Mouse (Mus musculus) forebrain, embryonic 15.5 days (tissue): ENCODE data around the gene AC131692.1. TPM values are rescaled to one million over a fixed set of nuclear protein-coding genes. Genes with fewer than 3 reads are reported as not detected.
A peak's percentile ranks its signal among the peaks of the same experiment; 100 is the strongest.

ENCODE experiments used
- ATAC-seq: fragments of 200-750 bp; cut with Nextera tagmentation; replicated peaks from 2 replicates; pipeline ENCODE4 v1.8.0; 2017; ENCODE audit warnings: mild to moderate bottlenecking, moderate TSS enrichment, moderate library complexity
- H3K27ac ChIP-seq: fragments of 300-500 bp; sonication (generic); replicated peaks from 2 replicates; pipeline ENCODE4 v1.5.1; 2015; ENCODE audit warnings: mild to moderate bottlenecking, inconsistent platforms
- H3K27me3 ChIP-seq: fragments of 300-500 bp; sonication (generic); 2 replicates; pipeline ENCODE4 v1.6.1; 2015; ENCODE audit warnings: inconsistent platforms
- H3K36me3 ChIP-seq: fragments of 300-500 bp; sonication (generic); 2 replicates; pipeline ENCODE4 v1.6.1; 2015; ENCODE audit warnings: mild to moderate bottlenecking, inconsistent platforms
- H3K4me1 ChIP-seq: fragments of 300-500 bp; sonication (generic); 2 replicates; pipeline ENCODE4 v1.6.1; 2015; ENCODE audit warnings: inconsistent platforms
- H3K4me2 ChIP-seq: fragments of 300-500 bp; sonication (generic); replicated peaks from 2 replicates; pipeline ENCODE4 v1.6.1; 2015; ENCODE audit warnings: mild to moderate bottlenecking, inconsistent platforms
- H3K4me3 ChIP-seq: fragments of 300-500 bp; sonication (generic); 2 replicates; pipeline ENCODE4 v1.5.1; 2015; ENCODE audit warnings: mild to moderate bottlenecking, inconsistent platforms
- H3K9ac ChIP-seq: fragments of 300-500 bp; sonication (generic); replicated peaks from 2 replicates; pipeline ENCODE4 v1.6.1; 2015; ENCODE audit warnings: mild to moderate bottlenecking, inconsistent platforms
- H3K9me3 ChIP-seq: fragments of 300-500 bp; sonication (generic); 2 replicates; pipeline ENCODE4 v1.6.1; 2016; ENCODE audit warnings: inconsistent platforms
- WGBS: fragments of 180-500 bp; shearing (Covaris S2); methylation state at CpG from one replicate; pipeline ENCODE4 v1.1.7; 2015; ENCODE audit warnings: mixed read lengths; 5-methylcytosine and 5-hydroxymethylcytosine counted together
- polyA plus RNA-seq: library from polyadenylated mRNA; unstranded; fragments of >200 nt; fragmentation: Nextera tagmentation; extraction: Ambion mirVana; gene quantifications from 2 replicates; pipeline ENCODE4 v1.2.1, GENCODE M21; 2015

AC131692.1 gene
- polyA plus RNA-seq, result 0.31 and 0.37 TPM in 2 replicates

DNA sequence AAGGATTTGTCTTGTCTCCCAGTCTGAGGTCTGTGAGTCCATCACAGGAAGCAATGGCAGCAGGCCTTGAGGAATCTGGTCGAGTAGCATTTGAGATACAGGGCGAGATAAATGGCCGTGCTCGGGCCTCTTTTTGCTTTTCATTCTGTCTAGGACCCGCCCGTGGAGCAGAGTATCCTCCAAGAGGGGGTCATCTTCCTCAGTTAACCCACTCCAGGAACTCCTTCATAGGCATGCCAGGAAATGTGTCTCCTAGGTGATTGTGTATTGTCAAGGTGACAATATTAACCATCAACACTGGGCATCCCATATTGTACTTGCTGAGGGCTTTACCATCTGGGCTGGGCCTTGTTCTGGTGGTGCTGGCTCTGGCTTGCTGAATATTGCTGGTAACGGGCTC, at the start of gene AC131692.1:
Gene AC131692.1, plus strand, starts transcription at position 301 of the 400 bp plus-strand sequence.
- Histone ChIP-seq H3K9ac (no peak within 1 kb of the TSS), H3K4me3 (no peak within 1 kb of the TSS), H3K36me3 (0 out of 2 replicates have a peak, but pooled peaks cover 3% of the 10 kb centered on the region), H3K27ac (no peak within 1 kb of the TSS), H3K27me3 (no peaks in the 10 kb centered on the region), H3K9me3 (no peaks in the 10 kb centered on the region), H3K4me2 (no peak within 1 kb of the TSS), H3K4me1 (no peaks in the 10 kb centered on the region)
- 94% methylated on average over 7 of the region's 7 CpGs for WGBS
- ATAC-seq, result no peak

- H3K9ac ChIP-seq, result peak overlapping the region; percentile 86
Observed at GRCm38 (mm10) chr19:6045366-6046293, 48.6 kb upstream of the AC131692.1 start.

GRCm38 (mm10) chr19:6046294-6047153, 47.7 kb upstream of the AC131692.1 start, which contains the start of gene Syvn1:
Gene Syvn1, plus strand, starts transcription at chr19:6046576.
- Histone ChIP-seq H3K27ac (peak within 1 kb of the TSS; percentile 100), H3K9me3 (no peaks in the 10 kb centered on the region), H3K9ac (peak within 1 kb of the TSS; percentile 86), H3K4me3 (peak within 1 kb of the TSS; percentile 90), H3K4me1 (peaks cover 22% of the 10 kb centered on the region), H3K4me2 (peak within 1 kb of the TSS; percentile 89), H3K27me3 (no peaks in the 10 kb centered on the region), H3K36me3 (peaks cover 33% of the 10 kb centered on the region)
- ATAC-seq, result peak; percentile 91
- WGBS, result under 1% methylated on average over 65 of the region's 65 CpGs

More at GRCm38 (mm10) chr19:6045366-6046293, 48.6 kb upstream of the AC131692.1 start:
- Histone ChIP-seq H3K36me3 (peaks cover 24% of the 10 kb centered on the region), H3K4me2 (peak overlapping the region; percentile 89), H3K4me3 (peak overlapping the region; percentile 90), H3K4me1 (peaks cover 22% of the 10 kb centered on the region), H3K27me3 (no peaks in the 10 kb centered on the region), H3K27ac (peak overlapping the region; percentile 100), H3K9me3 (no peaks in the 10 kb centered on the region)
- ATAC-seq, result peak; percentile 34
- 17% methylated on average over 20 of the region's 20 CpGs for WGBS

GRCm38 (mm10) chr19:6047154-6047898, 46.9 kb upstream of the AC131692.1 start:
- peaks cover 41% of the 10 kb centered on the region for H3K36me3 ChIP-seq
- WGBS, result 2% methylated on average over 42 of the region's 44 CpGs
- H3K27me3 ChIP-seq, result no peaks in the 10 kb centered on the region
- peak overlapping the region; percentile 86 for H3K9ac ChIP-seq
- peak overlapping the region; percentile 89 for H3K4me2 ChIP-seq
- H3K9me3 ChIP-seq, result no peaks in the 10 kb centered on the region
- ATAC-seq, result peak; percentile 6
- H3K4me1 ChIP-seq, result peaks cover 20% of the 10 kb centered on the region
- H3K27ac ChIP-seq, result peak overlapping the region; percentile 100
- peak overlapping the region; percentile 90 for H3K4me3 ChIP-seq

DNA sequence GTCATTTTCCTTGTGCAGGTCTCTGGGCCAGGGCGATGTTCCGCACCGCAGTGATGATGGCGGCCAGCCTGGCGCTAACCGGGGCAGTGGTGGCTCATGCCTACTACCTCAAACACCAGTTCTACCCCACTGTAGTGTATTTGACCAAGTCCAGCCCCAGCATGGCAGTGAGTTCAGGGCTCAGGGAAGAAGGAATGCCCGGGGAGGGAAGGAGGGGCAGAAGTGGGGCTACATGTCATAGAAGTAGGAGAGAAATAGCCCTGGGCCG, 46.4 kb upstream of the AC131692.1 start:
- H3K27me3 ChIP-seq, result no peaks in the 10 kb centered on the region
- peaks cover 20% of the 10 kb centered on the region for H3K4me1 ChIP-seq
- no peak for ATAC-seq
- H3K9ac ChIP-seq, result peak overlapping the region; percentile 86
- no peaks in the 10 kb centered on the region for H3K9me3 ChIP-seq
- H3K36me3 ChIP-seq, result peaks cover 46% of the 10 kb centered on the region
- H3K27ac ChIP-seq, result no peak overlapping the region
- 83% methylated on average over 8 of the region's 8 CpGs for WGBS
- H3K4me3 ChIP-seq, result peak overlapping the region; percentile 90
- peak overlapping the region; percentile 89 for H3K4me2 ChIP-seq

- no peaks in the 10 kb centered on the region for H3K27me3 ChIP-seq
- no peak overlapping the region for H3K4me2 ChIP-seq
- H3K27ac ChIP-seq, result no peak overlapping the region
- H3K9me3 ChIP-seq, result no peaks in the 10 kb centered on the region
- H3K9ac ChIP-seq, result no peak overlapping the region
- H3K4me3 ChIP-seq, result no peak overlapping the region
- peaks cover 20% of the 10 kb centered on the region for H3K4me1 ChIP-seq
- 89% methylated on average over 11 of the region's 11 CpGs for WGBS
- H3K36me3 ChIP-seq, result peaks cover 56% of the 10 kb centered on the region
- ATAC-seq, result no peak
Observed at GRCm38 (mm10) chr19:6048681-6049410, 45.4 kb upstream of the AC131692.1 start.

- Histone ChIP-seq H3K9ac (no peak overlapping the region), H3K4me2 (no peak overlapping the region), H3K36me3 (peaks cover 75% of the 10 kb centered on the region)
Observed at GRCm38 (mm10) chr19:6052516-6052915, 41.7 kb upstream of the AC131692.1 start.

GRCm38 (mm10) chr19:6054296-6054695, 39.9 kb upstream of the AC131692.1 start:
- peaks cover 69% of the 10 kb centered on the region for H3K36me3 ChIP-seq
- H3K9ac ChIP-seq, result no peak overlapping the region
- H3K4me2 ChIP-seq, result no peak overlapping the region
- peaks cover 23% of the 10 kb centered on the region for H3K4me1 ChIP-seq
- H3K27me3 ChIP-seq, result no peaks in the 10 kb centered on the region
- no peak overlapping the region for H3K4me3 ChIP-seq
- no peak for ATAC-seq
- H3K9me3 ChIP-seq, result no peaks in the 10 kb centered on the region
- H3K27ac ChIP-seq, result no peak overlapping the region
- 91% methylated on average over 5 of the region's 5 CpGs for WGBS

More at GRCm38 (mm10) chr19:6052516-6052915, 41.7 kb upstream of the AC131692.1 start:
- no peak for ATAC-seq
- 91% methylated on average over 7 of the region's 7 CpGs for WGBS
- H3K9me3 ChIP-seq, result no peaks in the 10 kb centered on the region
- H3K27me3 ChIP-seq, result no peaks in the 10 kb centered on the region
- no peak overlapping the region for H3K4me3 ChIP-seq
- H3K27ac ChIP-seq, result no peak overlapping the region
- peaks cover 22% of the 10 kb centered on the region for H3K4me1 ChIP-seq

- H3K9ac ChIP-seq, result peak overlapping the region; percentile 84
- H3K4me3 ChIP-seq, result peak overlapping the region; percentile 87
- H3K9me3 ChIP-seq, result no peaks in the 10 kb centered on the region
- H3K27me3 ChIP-seq, result no peaks in the 10 kb centered on the region
- 43% methylated on average over 4 of the region's 4 CpGs for WGBS
- H3K4me1 ChIP-seq, result peaks cover 30% of the 10 kb centered on the region
- peaks cover 50% of the 10 kb centered on the region for H3K36me3 ChIP-seq
- no peak for ATAC-seq
- peak overlapping the region; percentile 78 for H3K4me2 ChIP-seq
- H3K27ac ChIP-seq, result no peak overlapping the region
Observed at GRCm38 (mm10) chr19:6056696-6057095, 37.5 kb upstream of the AC131692.1 start.

DNA sequence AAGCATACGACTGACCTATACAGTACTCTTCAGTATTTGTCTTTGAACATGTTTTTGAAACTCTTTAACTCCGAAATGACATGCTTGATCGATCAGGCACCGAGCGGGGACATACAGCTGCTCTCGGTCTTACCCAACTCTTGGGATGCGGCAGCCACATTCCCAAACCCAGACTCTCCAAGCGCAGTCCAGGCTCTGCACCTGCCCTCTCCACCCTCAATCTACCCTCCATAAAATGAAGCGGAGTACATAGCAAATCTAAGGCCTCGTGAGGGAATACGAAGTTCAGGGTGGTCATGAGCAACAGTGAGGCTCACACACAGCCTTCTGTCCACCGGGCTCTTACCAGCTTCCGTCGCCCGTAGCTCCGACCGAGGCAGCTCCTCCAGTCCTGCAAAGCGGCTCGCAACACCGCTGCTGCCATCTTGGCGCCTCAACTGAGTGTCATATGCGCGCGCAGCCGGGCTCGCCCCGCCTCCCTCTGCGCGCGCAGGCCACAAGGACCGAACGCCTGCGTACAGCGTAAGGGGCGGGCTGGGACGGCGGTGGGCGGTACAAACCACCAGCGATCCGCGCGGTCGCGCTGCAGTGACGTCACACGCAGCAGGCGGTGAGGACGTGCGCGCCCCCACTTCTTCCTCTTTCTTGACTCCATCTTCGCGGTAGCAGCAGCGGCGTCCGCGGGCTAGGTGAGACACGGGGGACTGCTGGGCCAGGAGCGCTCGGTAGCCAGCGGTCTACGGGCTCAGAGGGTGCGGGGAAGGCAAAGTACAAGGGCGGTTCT, 36.7 kb upstream of the AC131692.1 start, which contains the start of the genes Mrpl49 and Fau:
Gene Mrpl49, minus strand, starts transcription at position 473 of the 784 bp plus-strand sequence.
Gene Fau, plus strand, starts transcription at position 532 of the 784 bp plus-strand sequence.
- Histone ChIP-seq H3K36me3 (peaks cover 42% of the 10 kb centered on the region), H3K4me3 (peak within 1 kb of the TSS; percentile 87), H3K27ac (peak within 1 kb of the TSS; percentile 86), H3K9me3 (no peaks in the 10 kb centered on the region), H3K9ac (peak within 1 kb of the TSS; percentile 93), H3K27me3 (no peaks in the 10 kb centered on the region), H3K4me2 (peak within 1 kb of the TSS; percentile 78), H3K4me1 (peaks cover 38% of the 10 kb centered on the region)
- ATAC-seq, result peak; percentile 87
- under 1% methylated on average over 63 of the region's 63 CpGs for WGBS
